16 mouse cellular contexts compared by ENCODE assay signal in genomic region chr6:119009526-119009925, GRCm38 (mm10).
DNase-seq lines count a peak whose midpoint lies in the region; ATAC-seq lines count a peak whose summit lies in the region.
"Had no signal": no experiment of that assay in that cellular context is flagged by ENCODE, and none has a peak within 500 bp of the region (broad histone marks: within the 10 kb centered on the region; RNA-seq: fewer than 3 reads in every experiment).

No protein-coding gene starts in this region.

- H3K9me3 ChIP-seq in limb, embryonic 15.5 days: no peaks in the 10 kb centered on the region
- H3K9me3 ChIP-seq: hindbrain, embryonic 13.5 days; kidney, embryonic 15.5 days; midbrain, embryonic 15.5 days; stomach, embryonic 15.5 days had no signal

- 75% methylated on average over 7 of the region's 7 CpGs for WGBS in limb, embryonic 15.5 days

- peak; percentile 54 for DNase-seq in brain, adult 2 months (ENCODE audit: low read depth, low spot score)
- DNase-seq in cerebellum, adult 11 months: peak; percentile 45
- peak; percentile 53 to 59 for DNase-seq in cerebellum, postnatal 14 days
- no peak for DNase-seq in ovary, adult 18-20 months (ENCODE audit: low spot score)
- DNase-seq: gastrocnemius, postnatal 10 days; heart, postnatal 10 days; left cerebral cortex, postnatal 4 days; right cerebral cortex, adult 18-20 months; thymus, adult 2 months had no signal

- no peaks in the 10 kb centered on the region for H3K36me3 ChIP-seq in limb, embryonic 15.5 days
- H3K36me3 ChIP-seq: hindbrain, embryonic 13.5 days; kidney, embryonic 15.5 days; midbrain, embryonic 15.5 days; stomach, embryonic 15.5 days had no signal

- no peak overlapping the region for H3K4me2 ChIP-seq in limb, embryonic 15.5 days
- H3K4me2 ChIP-seq: hindbrain, embryonic 13.5 days; kidney, embryonic 15.5 days; midbrain, embryonic 15.5 days; stomach, embryonic 15.5 days had no signal

- ATAC-seq in limb, embryonic 15.5 days (ENCODE audit: insufficient number of reproducible peaks, low FRiP score, low TSS enrichment, low read depth): no peak
- ATAC-seq in erythroid progenitor cell, adult 5-6 weeks (replicated peaks; ENCODE audit: low FRiP score, poor library complexity, severe bottlenecking): no peak
- ATAC-seq in granulocyte monocyte progenitor cell, adult 5-6 weeks (replicated peaks; ENCODE audit: poor library complexity, severe bottlenecking): no peak
- ATAC-seq: midbrain, embryonic 15.5 days had no signal

- H3K27ac ChIP-seq in limb, embryonic 15.5 days: peak overlapping the region; percentile 64
- H3K27ac ChIP-seq: hindbrain, embryonic 13.5 days; kidney, embryonic 15.5 days; midbrain, embryonic 15.5 days; stomach, embryonic 15.5 days had no signal

- peaks cover 16% of the 10 kb centered on the region for H3K4me1 ChIP-seq in limb, embryonic 15.5 days
- H3K4me1 ChIP-seq: kidney, embryonic 15.5 days; midbrain, embryonic 15.5 days; stomach, embryonic 15.5 days had no signal

- H3K27me3 ChIP-seq in limb, embryonic 15.5 days: no peaks in the 10 kb centered on the region
- H3K27me3 ChIP-seq: hindbrain, embryonic 13.5 days; kidney, embryonic 15.5 days; midbrain, embryonic 15.5 days; stomach, embryonic 15.5 days had no signal

- H3K9ac ChIP-seq in limb, embryonic 15.5 days: no peak overlapping the region
- H3K9ac ChIP-seq: hindbrain, embryonic 13.5 days; kidney, embryonic 15.5 days; midbrain, embryonic 15.5 days; stomach, embryonic 15.5 days had no signal

- H3K4me3 ChIP-seq in limb, embryonic 15.5 days: no peak overlapping the region
- H3K4me3 ChIP-seq: hindbrain, embryonic 13.5 days; kidney, embryonic 15.5 days; midbrain, embryonic 15.5 days; stomach, embryonic 15.5 days had no signal
